Mouse (Mus musculus) limb, embryonic 13.5 days (tissue): ENCODE measurements around the gene Tbc1d8. TPM values are rescaled to one million over a fixed set of nuclear protein-coding genes. Genes with fewer than 3 reads are reported as not detected.

ENCODE experiments used
- ATAC-seq: fragments of 200-750 bp; cut with Nextera tagmentation; 2 replicates; pipeline ENCODE4 v1.8.0; 2017; ENCODE audit warnings: low read depth, moderate number of reproducible peaks, moderate TSS enrichment; ENCODE audit not compliant: low FRiP score
- H3K27ac ChIP-seq: fragments of 300-500 bp; sonication (generic); 2 replicates; pipeline ENCODE4 v1.5.1; 2015; ENCODE audit warnings: inconsistent platforms, mild to moderate bottlenecking, moderate library complexity
- H3K27me3 ChIP-seq: fragments of 300-500 bp; sonication (generic); 2 replicates; pipeline ENCODE4 v1.6.1; 2015; ENCODE audit warnings: mild to moderate bottlenecking, inconsistent platforms
- H3K36me3 ChIP-seq: fragments of 300-500 bp; sonication (generic); 2 replicates; pipeline ENCODE4 v1.6.1; 2015; ENCODE audit warnings: inconsistent platforms, mild to moderate bottlenecking, moderate library complexity
- H3K4me1 ChIP-seq: fragments of 300-500 bp; sonication (generic); 2 replicates; pipeline ENCODE4 v1.6.1; 2015; ENCODE audit warnings: inconsistent platforms
- H3K4me2 ChIP-seq: fragments of 300-500 bp; sonication (generic); replicated peaks from 2 replicates; pipeline ENCODE4 v1.6.1; 2015; ENCODE audit warnings: inconsistent platforms, mild to moderate bottlenecking, moderate library complexity
- H3K4me3 ChIP-seq: fragments of 300-500 bp; sonication (generic); 2 replicates; pipeline ENCODE4 v1.5.1; 2015; ENCODE audit warnings: moderate library complexity, mild to moderate bottlenecking, inconsistent platforms
- H3K9ac ChIP-seq: fragments of 300-500 bp; sonication (generic); 2 replicates; pipeline ENCODE4 v1.6.1; 2015; ENCODE audit warnings: mild to moderate bottlenecking, inconsistent platforms
- H3K9me3 ChIP-seq: fragments of 300-500 bp; sonication (generic); 2 replicates; pipeline ENCODE4 v1.6.1; 2016; ENCODE audit warnings: inconsistent platforms
- WGBS: fragments of 180-500 bp; shearing (Covaris S2); methylation state at CpG from one replicate; pipeline ENCODE4 v1.1.7; 2015; 5-methylcytosine and 5-hydroxymethylcytosine counted together
- polyA plus RNA-seq: library from polyadenylated mRNA; unstranded; fragments of >200 nt; fragmentation: Nextera tagmentation; extraction: Ambion mirVana; gene quantifications from 2 replicates; pipeline ENCODE4 v1.2.1, GENCODE M21; 2015

Tbc1d8 gene
- polyA plus RNA-seq, 1 experiment from 2014 or later, result 10.4 TPM

- no peak for ATAC-seq
- no peak overlapping the region for H3K4me2 ChIP-seq
Observed at GRCm38 (mm10) chr1:39438629-39439028, 39.9 kb downstream of the Tbc1d8 start.

GRCm38 (mm10) chr1:39434264-39434663, 44.3 kb downstream of the Tbc1d8 start:
- no peaks in the 10 kb centered on the region for H3K9me3 ChIP-seq
- H3K36me3 ChIP-seq, result no peaks in the 10 kb centered on the region
- no peak overlapping the region for H3K9ac ChIP-seq
- H3K4me3 ChIP-seq, result no peak overlapping the region
- H3K27ac ChIP-seq, result no peak overlapping the region
- no peaks in the 10 kb centered on the region for H3K27me3 ChIP-seq
- no peak for ATAC-seq
- 76% methylated on average over 6 of the region's 6 CpGs for WGBS
- H3K4me2 ChIP-seq, result no peak overlapping the region
- H3K4me1 ChIP-seq, result no peaks in the 10 kb centered on the region

More at GRCm38 (mm10) chr1:39438629-39439028, 39.9 kb downstream of the Tbc1d8 start:
- Histone ChIP-seq H3K9ac (no peak overlapping the region), H3K4me1 (0 out of 2 replicates have a peak, but pooled peaks cover 3% of the 10 kb centered on the region), H3K9me3 (no peaks in the 10 kb centered on the region), H3K27me3 (no peaks in the 10 kb centered on the region), H3K36me3 (no peaks in the 10 kb centered on the region), H3K27ac (no peak overlapping the region), H3K4me3 (no peak overlapping the region)

GRCm38 (mm10) chr1:39430020-39430419, 48.5 kb downstream of the Tbc1d8 start:
- 69% methylated on average over 9 of the region's 9 CpGs for WGBS
- no peak overlapping the region for H3K9ac ChIP-seq
- no peaks in the 10 kb centered on the region for H3K9me3 ChIP-seq
- H3K4me1 ChIP-seq, result 0 out of 2 replicates have a peak, but pooled peaks cover 1% of the 10 kb centered on the region
- ATAC-seq, result no peak
- no peak overlapping the region for H3K27ac ChIP-seq
- no peaks in the 10 kb centered on the region for H3K27me3 ChIP-seq
- H3K4me3 ChIP-seq, result no peak overlapping the region
- H3K36me3 ChIP-seq, result no peaks in the 10 kb centered on the region
- no peak overlapping the region for H3K4me2 ChIP-seq

DNA sequence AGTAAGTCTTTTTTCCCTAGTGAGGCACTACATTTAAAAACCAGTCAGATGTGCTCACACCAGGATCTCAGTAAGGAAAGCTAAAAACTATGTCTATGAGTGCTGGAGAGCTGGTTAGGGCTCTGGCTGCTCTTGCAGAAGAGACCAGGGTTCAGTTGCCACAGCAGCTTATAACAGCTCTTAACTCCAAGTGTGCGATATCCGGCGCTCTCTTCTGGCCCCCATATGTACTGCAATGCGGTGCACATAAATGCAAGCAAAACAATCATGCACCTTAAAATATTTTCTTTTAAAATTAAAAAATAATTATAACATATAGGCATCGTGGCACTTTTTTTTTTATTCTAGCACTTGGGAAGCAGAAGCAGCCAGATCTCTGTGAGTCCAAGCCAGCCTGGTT, 49.5 kb downstream of the Tbc1d8 start:
- Histone ChIP-seq H3K4me3 (no peak overlapping the region), H3K4me2 (no peak overlapping the region), H3K4me1 (0 out of 2 replicates have a peak, but pooled peaks cover 4% of the 10 kb centered on the region), H3K27me3 (no peaks in the 10 kb centered on the region), H3K36me3 (no peaks in the 10 kb centered on the region), H3K9me3 (no peaks in the 10 kb centered on the region), H3K27ac (no peak overlapping the region), H3K9ac (no peak overlapping the region)
- WGBS, result 93% methylated on average over 5 of the region's 5 CpGs
- ATAC-seq, result no peak

DNA sequence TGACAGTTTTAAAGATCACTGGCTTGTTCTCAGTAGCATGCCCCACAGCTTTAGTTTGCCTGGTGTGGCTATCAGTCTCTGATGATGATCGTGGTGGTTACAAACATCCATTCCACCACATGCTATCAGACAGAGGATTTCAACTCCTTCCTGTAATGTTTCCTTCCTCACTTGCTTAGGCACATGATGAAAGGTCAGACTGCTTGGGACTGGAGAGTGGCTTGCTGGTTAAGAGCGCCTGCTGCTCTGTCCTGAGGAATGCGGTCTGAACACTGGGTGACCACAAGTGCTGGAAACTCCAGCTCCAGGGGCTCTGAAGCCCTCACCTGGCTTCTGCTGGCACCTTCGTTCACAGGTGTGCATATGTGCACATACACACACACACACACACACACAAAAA, 50.3 kb downstream of the Tbc1d8 start:
- Histone ChIP-seq H3K9ac (no peak overlapping the region), H3K36me3 (no peaks in the 10 kb centered on the region), H3K4me1 (0 out of 2 replicates have a peak, but pooled peaks cover 4% of the 10 kb centered on the region), H3K27me3 (no peaks in the 10 kb centered on the region), H3K4me3 (no peak overlapping the region), H3K9me3 (no peaks in the 10 kb centered on the region), H3K27ac (no peak overlapping the region), H3K4me2 (no peak overlapping the region)
- ATAC-seq, result no peak
- WGBS, result 83% methylated on average over 4 of the region's 4 CpGs

GRCm38 (mm10) chr1:39425497-39425896, 53.1 kb downstream of the Tbc1d8 start:
- H3K4me3 ChIP-seq, result no peak overlapping the region
- H3K4me2 ChIP-seq, result no peak overlapping the region
- H3K9ac ChIP-seq, result no peak overlapping the region
- H3K9me3 ChIP-seq, result no peaks in the 10 kb centered on the region
- no peak for ATAC-seq
- no peaks in the 10 kb centered on the region for H3K36me3 ChIP-seq
- 91% methylated on average over 9 of the region's 9 CpGs for WGBS
- no peak overlapping the region for H3K27ac ChIP-seq
- 0 out of 2 replicates have a peak, but pooled peaks cover 4% of the 10 kb centered on the region for H3K4me1 ChIP-seq
- no peaks in the 10 kb centered on the region for H3K27me3 ChIP-seq

DNA sequence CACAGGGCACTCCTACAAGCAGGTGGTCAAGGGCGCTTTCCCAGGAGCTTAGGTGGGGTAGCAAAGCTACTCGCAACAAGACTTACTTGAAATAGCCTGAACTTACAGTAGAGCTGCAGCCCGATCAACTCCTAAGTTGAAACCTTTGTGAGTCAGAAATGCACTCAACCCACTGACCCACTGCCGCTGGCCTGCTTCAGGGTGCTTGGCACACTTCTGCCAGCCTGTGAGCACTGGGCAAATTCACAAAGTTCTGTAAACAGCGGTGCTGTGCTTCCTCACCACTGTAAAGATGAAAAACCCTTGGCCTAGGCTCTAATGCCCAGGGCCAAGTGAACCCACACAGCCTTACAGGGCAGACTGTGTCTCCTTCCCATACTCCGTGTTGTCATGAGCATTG, 57.6 kb downstream of the Tbc1d8 start:
- Histone ChIP-seq H3K9me3 (no peaks in the 10 kb centered on the region), H3K36me3 (no peaks in the 10 kb centered on the region), H3K4me1 (peaks cover 15% of the 10 kb centered on the region), H3K27me3 (no peaks in the 10 kb centered on the region), H3K27ac (no peak overlapping the region), H3K9ac (no peak overlapping the region), H3K4me3 (no peak overlapping the region), H3K4me2 (no peak overlapping the region)
- 89% methylated on average over 6 of the region's 6 CpGs for WGBS
- ATAC-seq, result no peak

DNA sequence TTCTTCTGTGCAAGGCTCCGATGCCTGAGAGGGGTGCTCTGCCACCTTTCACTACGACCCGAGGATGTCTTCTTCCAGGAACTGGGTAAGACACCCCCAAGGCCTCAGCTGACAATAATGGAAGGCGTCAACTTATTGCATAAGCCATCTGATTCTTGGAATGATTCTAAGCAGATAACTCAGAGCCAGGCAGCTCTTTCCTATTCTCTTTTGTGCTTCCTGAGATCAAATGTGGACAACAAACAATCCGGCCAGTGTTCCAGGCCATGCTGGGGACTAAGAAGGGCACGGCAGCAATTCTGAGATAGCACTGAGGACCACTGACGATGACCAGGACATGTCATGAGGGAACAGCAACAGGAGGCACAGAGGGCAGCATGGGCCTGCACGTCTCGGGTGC, 59.7 kb downstream of the Tbc1d8 start:
- Histone ChIP-seq H3K9me3 (peaks cover 4% of the 10 kb centered on the region; the same call in 1 of the 2 replicates), H3K27ac (0 out of 2 replicates have a peak overlapping the region, but pooled peaks have one; percentile 16), H3K36me3 (no peaks in the 10 kb centered on the region), H3K27me3 (no peaks in the 10 kb centered on the region), H3K9ac (no peak overlapping the region), H3K4me2 (no peak overlapping the region), H3K4me1 (peaks cover 11% of the 10 kb centered on the region), H3K4me3 (no peak overlapping the region)
- ATAC-seq, result no peak
- 78% methylated on average over 9 of the region's 9 CpGs for WGBS

GRCm38 (mm10) chr1:39417817-39418216, 60.7 kb downstream of the Tbc1d8 start:
- Histone ChIP-seq H3K4me2 (peak overlapping the region; percentile 38), H3K36me3 (no peaks in the 10 kb centered on the region)

DNA sequence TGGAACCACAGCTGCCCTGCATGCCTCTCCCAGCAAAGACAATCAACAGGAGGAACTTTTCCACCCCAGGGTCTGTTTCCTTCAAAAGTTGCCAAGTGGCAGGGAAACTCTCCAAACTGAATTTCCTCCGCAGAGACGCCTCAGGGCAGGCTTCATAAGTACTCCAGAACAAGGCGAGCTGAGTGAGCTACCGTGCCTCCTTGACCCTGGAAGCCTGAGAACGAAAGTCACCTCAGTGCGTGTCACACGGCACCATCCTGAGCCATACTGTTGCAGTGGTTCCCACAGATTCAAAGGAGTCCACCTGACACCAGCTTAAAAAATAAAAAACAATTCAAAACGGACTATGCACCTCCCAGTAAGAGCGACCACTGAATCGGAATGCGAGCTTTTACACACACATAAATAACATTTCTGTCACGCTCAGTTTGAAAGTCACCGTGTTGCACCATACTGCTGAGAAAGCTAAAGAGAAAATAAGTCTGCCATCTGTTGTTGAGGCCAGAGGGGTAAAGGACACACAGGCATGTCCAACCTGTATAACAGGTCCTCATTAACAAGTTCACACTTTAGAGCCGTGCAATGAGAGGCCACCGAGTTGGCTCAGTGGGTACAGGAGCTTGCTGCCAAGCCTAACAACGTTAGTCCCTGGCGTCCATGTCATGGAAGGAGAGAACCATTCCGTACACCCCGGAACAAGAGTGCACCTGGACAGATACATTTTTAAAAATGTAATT, 68.3 kb downstream of the Tbc1d8 start:
- Histone ChIP-seq H3K27ac (no peak overlapping the region), H3K4me2 (no peak overlapping the region), H3K4me3 (no peak overlapping the region), H3K4me1 (0 out of 2 replicates have a peak, but pooled peaks cover 3% of the 10 kb centered on the region), H3K27me3 (no peaks in the 10 kb centered on the region), H3K36me3 (no peaks in the 10 kb centered on the region), H3K9ac (no peak overlapping the region), H3K9me3 (peaks cover 4% of the 10 kb centered on the region; the same call in 1 of the 2 replicates)
- 65% methylated on average over 19 of the region's 19 CpGs for WGBS
- ATAC-seq, result no peak

More at GRCm38 (mm10) chr1:39417817-39418216, 60.7 kb downstream of the Tbc1d8 start:
- Histone ChIP-seq H3K9me3 (peaks cover 4% of the 10 kb centered on the region; the same call in 1 of the 2 replicates), H3K27ac (peak overlapping the region; percentile 16; the same call in 1 of the 2 replicates), H3K4me1 (peaks cover 11% of the 10 kb centered on the region), H3K4me3 (no peak overlapping the region), H3K27me3 (no peaks in the 10 kb centered on the region), H3K9ac (peak overlapping the region; percentile 32; the same call in 1 of the 2 replicates)
- ATAC-seq, result no peak
- 10% methylated on average over 12 of the region's 12 CpGs for WGBS

DNA sequence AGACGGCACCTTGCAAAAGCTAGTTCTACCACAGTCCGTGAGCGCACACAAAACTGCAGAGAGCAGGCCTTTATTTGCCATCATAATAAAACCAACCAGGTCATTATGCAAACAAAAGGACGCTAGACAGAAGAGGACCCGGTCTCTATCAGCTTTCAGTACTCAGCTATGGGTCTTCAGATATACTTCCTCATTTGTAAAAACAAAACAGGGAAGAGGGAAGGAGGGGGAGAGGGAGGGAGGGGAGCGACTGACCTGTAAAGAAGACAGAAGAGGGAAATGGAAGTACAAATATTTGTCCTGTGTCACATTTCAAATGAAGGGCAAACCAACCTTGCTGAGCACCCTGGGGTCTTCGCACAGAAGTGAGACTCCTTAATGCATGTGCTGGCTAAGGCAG, 69.9 kb downstream of the Tbc1d8 start:
- Histone ChIP-seq H3K9me3 (no peaks in the 10 kb centered on the region), H3K4me2 (no peak overlapping the region), H3K4me1 (0 out of 2 replicates have a peak, but pooled peaks cover 3% of the 10 kb centered on the region), H3K4me3 (no peak overlapping the region), H3K27me3 (no peaks in the 10 kb centered on the region), H3K36me3 (no peaks in the 10 kb centered on the region), H3K9ac (no peak overlapping the region), H3K27ac (no peak overlapping the region)
- 79% methylated on average over 7 of the region's 7 CpGs for WGBS
- ATAC-seq, result no peak

- Histone ChIP-seq H3K4me1 (0 out of 2 replicates have a peak, but pooled peaks cover 3% of the 10 kb centered on the region), H3K4me2 (no peak overlapping the region), H3K27me3 (no peaks in the 10 kb centered on the region), H3K27ac (no peak overlapping the region), H3K9me3 (no peaks in the 10 kb centered on the region), H3K9ac (no peak overlapping the region), H3K4me3 (no peak overlapping the region), H3K36me3 (no peaks in the 10 kb centered on the region)
- ATAC-seq, result no peak
- 92% methylated on average over 6 of the region's 6 CpGs for WGBS
Observed at GRCm38 (mm10) chr1:39408123-39408522, 70.4 kb downstream of the Tbc1d8 start.
